Mouse (Mus musculus) stomach, postnatal 0 days (tissue): Measurements from ENCODE around the gene Rrp1.

ENCODE experiments used
- CTCF ChIP-seq: IDR thresholded peaks from 2 replicates; pipeline ENCODE4 v1.5.1; 2016; ENCODE audit warnings: antibody characterized with exemption, low read depth, mild to moderate bottlenecking, moderate library complexity
- EP300 ChIP-seq: optimal IDR thresholded peaks from 2 replicates; pipeline ENCODE3; 2016; ENCODE audit warnings: antibody characterized with exemption

DNA sequence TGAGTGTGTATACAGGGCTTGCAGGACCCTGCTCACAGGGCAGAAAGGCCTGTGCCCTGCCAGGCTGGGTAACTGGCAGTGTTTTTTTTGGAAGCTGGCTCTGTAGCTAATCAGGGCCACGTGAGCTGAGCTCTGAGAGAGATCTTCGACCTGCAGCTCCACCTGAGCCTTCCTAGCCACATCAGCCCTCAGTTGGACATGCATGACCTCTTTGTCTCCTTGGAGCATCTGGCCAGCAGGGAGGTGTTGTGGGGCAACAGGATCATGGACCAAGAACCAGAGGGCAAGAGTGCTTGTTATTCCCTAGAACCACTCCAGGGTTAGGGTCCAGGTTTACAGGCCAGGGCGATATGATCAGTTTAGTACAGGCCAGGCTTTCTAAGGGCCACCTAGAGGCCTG lies 34.6 kb upstream of the Rrp1 start:
- no peak for TF ChIP-seq CTCF
- no peak for TF ChIP-seq EP300
